Mouse (Mus musculus): Measurements from ENCODE around the gene Nup54. TPM values are rescaled to one million over a fixed set of nuclear protein-coding genes. Genes with fewer than 3 reads are reported as not detected.

The Nup54 gene
- polyA plus RNA-seq, 1 experiment from 2014 or later, result 72.5 TPM

DNA sequence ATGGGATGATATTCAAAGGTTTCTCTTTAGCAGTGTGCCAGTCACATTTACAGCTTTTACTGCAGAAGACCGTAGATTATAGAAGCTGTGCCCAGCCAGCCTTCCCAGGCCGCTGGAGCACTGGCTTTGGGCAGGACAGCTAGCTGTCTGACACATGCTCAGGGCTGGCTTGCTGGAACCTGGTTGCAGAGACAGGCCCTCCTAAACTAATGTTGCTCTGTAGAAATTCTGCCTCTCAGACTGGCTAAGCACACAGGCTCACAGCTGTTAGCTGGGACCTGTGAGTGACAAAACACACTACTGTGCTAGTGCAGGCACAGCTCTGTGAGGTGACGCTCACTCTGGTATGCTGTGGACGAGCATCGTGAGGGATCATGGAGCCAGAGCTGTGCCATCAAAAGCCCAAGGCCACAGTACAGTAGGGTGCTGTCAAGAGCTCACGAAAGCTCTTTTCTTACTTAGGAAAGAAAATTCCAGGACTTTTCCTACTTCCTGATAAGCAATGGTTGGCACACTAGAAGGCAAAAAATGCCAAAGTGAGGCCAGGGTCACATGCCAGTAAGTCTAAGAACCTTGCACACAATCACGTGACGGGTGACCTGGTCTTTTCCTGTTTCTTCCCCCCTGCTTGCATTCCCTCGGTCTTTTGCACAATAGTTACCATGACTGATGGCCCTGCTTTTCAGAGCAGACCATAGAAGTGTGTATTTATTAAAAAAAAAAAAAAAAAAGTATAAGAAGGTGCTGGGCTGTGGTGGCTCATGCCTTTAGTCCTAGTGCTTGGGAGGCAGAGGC lies 25.5 kb downstream of the Nup54 start:
- ATAC-seq (replicated peaks; ENCODE audit: low FRiP score), result no peak
- H3K4me2 ChIP-seq, result no peak overlapping the region
- peaks cover 3% of the 10 kb centered on the region for H3K36me3 ChIP-seq (ENCODE audit: control insufficient read depth, insufficient read depth, low read length)
- no peaks in the 10 kb centered on the region for H3K4me1 ChIP-seq (replicated peaks; ENCODE audit: control insufficient read depth, insufficient read depth, low read length)
- H3K9ac ChIP-seq (ENCODE audit: low read depth, low read length), result no peak overlapping the region
- WGBS, result 75% methylated on average over 9 of the region's 9 CpGs
- H3K4me3 ChIP-seq (ENCODE audit: low read depth, low read length), result no peak overlapping the region
- no peaks in the 10 kb centered on the region for H3K9me3 ChIP-seq (ENCODE audit: control insufficient read depth, low read length)
- no peak for DNase-seq (ENCODE audit: low spot score)
- no peaks in the 10 kb centered on the region for H3K27me3 ChIP-seq (replicated peaks; ENCODE audit: control insufficient read depth, insufficient read depth, low read length)
- no peak overlapping the region for H3K27ac ChIP-seq (ENCODE audit: low read depth, low read length)

DNA sequence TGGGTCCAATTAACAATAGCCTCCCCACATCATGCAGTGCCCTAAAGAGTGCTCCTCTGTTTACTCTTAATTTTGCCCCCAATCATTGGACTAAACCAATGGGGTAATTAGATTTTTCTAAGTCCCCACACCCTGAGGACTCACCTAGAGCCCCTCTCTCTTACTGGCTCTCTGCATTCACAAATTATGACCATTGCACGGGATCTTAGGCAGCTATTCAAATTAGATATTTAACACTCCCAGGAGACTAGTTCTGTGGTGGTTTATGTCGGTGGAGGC lies 30.7 kb downstream of the Nup54 start:
- Histone ChIP-seq H3K27ac (ENCODE audit: low read depth, low read length) (no peak overlapping the region), H3K9me3 (ENCODE audit: control insufficient read depth, low read length) (no peaks in the 10 kb centered on the region), H3K36me3 (ENCODE audit: control insufficient read depth, insufficient read depth, low read length) (no peaks in the 10 kb centered on the region), H3K9ac (ENCODE audit: low read depth, low read length) (no peak overlapping the region), H3K4me1 (replicated peaks; ENCODE audit: control insufficient read depth, insufficient read depth, low read length) (no peaks in the 10 kb centered on the region), H3K4me2 (no peak overlapping the region), H3K4me3 (ENCODE audit: low read depth, low read length) (no peak overlapping the region), H3K27me3 (replicated peaks; ENCODE audit: control insufficient read depth, insufficient read depth, low read length) (no peaks in the 10 kb centered on the region)
- 60% methylated on average over 2 of the region's 2 CpGs for WGBS
- no peak for ATAC-seq (replicated peaks; ENCODE audit: low FRiP score)
- DNase-seq (ENCODE audit: low spot score), result no peak

DNA sequence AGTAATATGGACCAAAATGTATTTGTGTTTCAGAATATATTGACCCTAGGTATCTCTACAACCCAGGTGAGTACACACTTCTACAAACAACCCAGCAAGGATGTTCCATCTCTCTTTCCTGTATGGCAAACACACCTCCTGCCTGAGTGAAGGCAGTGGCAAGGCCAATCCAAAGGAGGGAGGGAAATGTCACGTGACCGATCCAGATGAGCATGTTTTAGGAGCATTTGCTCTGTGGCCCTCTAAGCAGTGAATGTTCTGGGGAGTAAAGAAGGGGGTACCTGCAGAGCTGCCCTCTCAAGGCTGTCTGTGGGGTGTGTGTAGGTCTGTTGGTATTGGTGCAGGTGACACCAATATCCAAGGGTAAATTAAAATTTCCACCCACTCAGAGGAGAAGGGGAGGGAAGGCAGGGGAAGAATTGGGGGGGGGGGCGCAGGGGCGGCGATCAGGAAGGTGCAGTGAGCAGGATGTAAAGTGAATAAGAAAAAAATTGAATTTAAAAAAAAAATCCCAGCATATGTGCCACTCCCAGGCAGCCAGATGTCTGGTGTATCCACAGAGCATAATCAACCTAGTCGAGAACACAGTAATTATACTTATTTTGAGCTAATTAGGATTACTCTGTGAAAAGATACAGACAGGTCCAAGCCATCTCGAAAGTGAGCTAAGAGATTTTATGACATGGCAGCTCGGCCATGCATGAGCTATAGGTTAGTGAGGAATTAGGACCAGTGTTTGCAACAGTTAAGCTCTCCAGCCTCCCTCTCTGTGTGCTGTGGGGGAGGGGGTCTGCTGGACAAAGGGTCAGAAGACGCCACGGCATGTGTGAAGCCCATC lies 31.2 kb downstream of the Nup54 start:
- Histone ChIP-seq H3K9me3 (ENCODE audit: control insufficient read depth, low read length) (no peaks in the 10 kb centered on the region), H3K27ac (ENCODE audit: low read depth, low read length) (no peak overlapping the region), H3K36me3 (ENCODE audit: control insufficient read depth, insufficient read depth, low read length) (no peaks in the 10 kb centered on the region), H3K9ac (ENCODE audit: low read depth, low read length) (no peak overlapping the region), H3K4me1 (replicated peaks; ENCODE audit: control insufficient read depth, insufficient read depth, low read length) (no peaks in the 10 kb centered on the region), H3K4me3 (ENCODE audit: low read depth, low read length) (no peak overlapping the region), H3K4me2 (no peak overlapping the region), H3K27me3 (replicated peaks; ENCODE audit: control insufficient read depth, insufficient read depth, low read length) (no peaks in the 10 kb centered on the region)
- DNase-seq (ENCODE audit: low spot score) (no peak), ATAC-seq (replicated peaks; ENCODE audit: low FRiP score) (no peak)
- 70% methylated on average over 10 of the region's 10 CpGs for WGBS

DNA sequence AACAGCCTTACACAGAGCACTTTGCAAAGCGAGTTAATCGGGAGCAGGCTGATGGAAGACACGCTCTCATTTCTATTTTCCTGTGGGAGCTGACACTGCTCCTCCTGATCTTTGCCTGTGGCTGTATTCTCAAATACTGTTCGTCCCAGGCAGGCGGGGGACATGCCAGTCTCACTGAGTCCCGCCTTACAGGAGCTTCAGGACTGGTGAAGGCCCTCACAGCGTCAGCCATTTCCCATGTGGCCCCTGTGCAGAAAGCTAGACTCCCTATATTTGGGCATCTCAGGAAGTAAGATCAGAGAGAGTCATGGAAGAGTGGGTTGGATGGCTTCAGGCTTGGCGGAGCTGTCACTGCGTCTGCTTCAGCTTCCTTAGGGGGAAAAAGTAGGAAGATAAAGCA lies 32.2 kb downstream of the Nup54 start:
- Histone ChIP-seq H3K9me3 (ENCODE audit: control insufficient read depth, low read length) (no peaks in the 10 kb centered on the region), H3K36me3 (ENCODE audit: control insufficient read depth, insufficient read depth, low read length) (no peaks in the 10 kb centered on the region), H3K9ac (ENCODE audit: low read depth, low read length) (no peak overlapping the region), H3K4me1 (replicated peaks; ENCODE audit: control insufficient read depth, insufficient read depth, low read length) (peaks cover 3% of the 10 kb centered on the region; the same call in 1 of the 2 replicates), H3K4me2 (no peak overlapping the region), H3K27ac (ENCODE audit: low read depth, low read length) (no peak overlapping the region), H3K4me3 (ENCODE audit: low read depth, low read length) (no peak overlapping the region), H3K27me3 (replicated peaks; ENCODE audit: control insufficient read depth, insufficient read depth, low read length) (no peaks in the 10 kb centered on the region)
- whole genome bisulfite sequencing, result 63% methylated on average over 9 of the region's 9 CpGs
- ATAC-seq (replicated peaks; ENCODE audit: low FRiP score) (no peak), DNase-seq (ENCODE audit: low spot score) (no peak)

DNA sequence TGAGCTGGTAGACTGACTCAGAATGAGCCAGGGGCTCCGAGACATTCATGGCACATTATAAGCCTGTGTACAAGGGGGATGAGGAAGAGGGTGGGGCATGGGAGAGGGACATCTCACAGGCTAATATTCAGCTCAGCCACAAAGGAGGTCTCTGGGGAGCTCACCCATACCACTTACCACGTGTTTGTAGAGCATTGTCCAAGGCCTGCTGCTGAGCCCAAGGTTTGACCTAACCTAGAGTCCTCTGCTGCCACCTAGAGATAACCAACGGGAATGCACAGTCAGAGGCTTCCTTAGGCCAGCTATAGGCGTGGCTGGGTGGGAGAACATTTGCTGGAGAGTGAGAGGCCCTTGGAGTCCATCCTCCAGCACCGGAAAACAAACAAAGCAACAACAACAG lies 36.9 kb downstream of the Nup54 start:
- H3K4me3 ChIP-seq (ENCODE audit: low read depth, low read length), result no peak overlapping the region
- DNase-seq (ENCODE audit: low spot score) (peak; percentile 76), ATAC-seq (replicated peaks; ENCODE audit: low FRiP score) (peak; percentile 71)
- H3K27ac ChIP-seq (ENCODE audit: low read depth, low read length), result no peak overlapping the region
- no peaks in the 10 kb centered on the region for H3K9me3 ChIP-seq (ENCODE audit: control insufficient read depth, low read length)
- 0 out of 2 replicates have a peak overlapping the region, but pooled peaks have one; percentile 17 for H3K9ac ChIP-seq (ENCODE audit: low read depth, low read length)
- WGBS, result 21% methylated on average over 5 of the region's 5 CpGs
- H3K36me3 ChIP-seq (ENCODE audit: control insufficient read depth, insufficient read depth, low read length), result no peaks in the 10 kb centered on the region
- H3K27me3 ChIP-seq (replicated peaks; ENCODE audit: control insufficient read depth, insufficient read depth, low read length), result peaks cover 10% of the 10 kb centered on the region
- H3K4me1 ChIP-seq (replicated peaks; ENCODE audit: control insufficient read depth, insufficient read depth, low read length), result peaks cover 27% of the 10 kb centered on the region
- no peak overlapping the region for H3K4me2 ChIP-seq

DNA sequence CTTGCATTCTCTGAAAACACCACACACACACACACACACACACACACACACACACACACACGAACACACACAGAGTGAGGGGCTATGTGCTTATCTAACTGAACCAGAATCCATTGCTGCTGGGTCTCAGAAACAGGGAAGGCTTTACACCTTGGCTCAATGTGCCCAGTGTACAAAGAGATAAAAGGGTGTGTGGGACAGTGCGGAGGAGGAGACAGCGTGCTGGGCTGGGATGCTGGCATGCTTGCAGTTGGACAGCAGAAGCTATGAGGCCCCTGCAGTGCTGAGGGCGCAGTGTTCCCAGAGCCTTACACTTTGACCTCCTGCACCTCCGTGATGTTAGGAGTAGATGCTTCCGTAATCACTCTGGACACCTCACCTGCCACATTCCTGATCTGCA lies 38.5 kb downstream of the Nup54 start:
- H3K4me3 ChIP-seq (ENCODE audit: low read depth, low read length), result no peak overlapping the region
- peak overlapping the region; percentile 44 for H3K4me2 ChIP-seq
- DNase-seq (ENCODE audit: low spot score) (no peak), ATAC-seq (replicated peaks; ENCODE audit: low FRiP score) (peak; percentile 93)
- H3K9me3 ChIP-seq (ENCODE audit: control insufficient read depth, low read length), result no peaks in the 10 kb centered on the region
- peak overlapping the region; percentile 74; the same call in 1 of the 2 replicates for H3K27ac ChIP-seq (ENCODE audit: low read depth, low read length)
- H3K4me1 ChIP-seq (replicated peaks; ENCODE audit: control insufficient read depth, insufficient read depth, low read length), result peaks cover 27% of the 10 kb centered on the region
- H3K27me3 ChIP-seq (replicated peaks; ENCODE audit: control insufficient read depth, insufficient read depth, low read length), result peaks cover 26% of the 10 kb centered on the region
- no peaks in the 10 kb centered on the region for H3K36me3 ChIP-seq (ENCODE audit: control insufficient read depth, insufficient read depth, low read length)
- 44% methylated on average over 6 of the region's 6 CpGs for WGBS
- no peak overlapping the region for H3K9ac ChIP-seq (ENCODE audit: low read depth, low read length)

DNA sequence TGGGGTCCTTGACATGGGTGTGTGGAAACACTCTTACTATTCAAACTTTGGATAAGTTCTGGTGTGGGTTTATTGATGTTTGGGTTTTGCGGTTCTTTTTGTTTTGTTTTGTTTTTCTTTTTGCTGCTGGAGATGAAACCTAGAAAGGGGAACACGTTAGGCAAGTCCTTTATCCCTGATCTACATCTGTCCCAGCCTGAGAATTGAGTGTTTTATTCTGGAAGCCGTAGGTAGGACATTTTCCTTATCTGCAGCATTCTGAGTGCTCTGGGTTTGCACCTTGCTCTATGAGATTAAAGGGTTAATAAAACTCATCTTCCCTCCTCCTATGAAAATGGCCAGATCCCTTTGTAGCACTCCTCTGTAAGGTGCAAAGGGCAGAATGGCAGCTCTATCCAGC lies 39.3 kb downstream of the Nup54 start:
- H3K9me3 ChIP-seq (ENCODE audit: control insufficient read depth, low read length), result no peaks in the 10 kb centered on the region
- H3K4me2 ChIP-seq, result peak overlapping the region; percentile 44
- ATAC-seq (replicated peaks; ENCODE audit: low FRiP score), result peak; percentile 8
- no peak overlapping the region for H3K4me3 ChIP-seq (ENCODE audit: low read depth, low read length)
- H3K4me1 ChIP-seq (replicated peaks; ENCODE audit: control insufficient read depth, insufficient read depth, low read length), result peaks cover 27% of the 10 kb centered on the region
- 65% methylated on average over 3 of the region's 3 CpGs for WGBS
- H3K36me3 ChIP-seq (ENCODE audit: control insufficient read depth, insufficient read depth, low read length), result no peaks in the 10 kb centered on the region
- H3K27me3 ChIP-seq (replicated peaks; ENCODE audit: control insufficient read depth, insufficient read depth, low read length), result peaks cover 32% of the 10 kb centered on the region
- no peak overlapping the region for H3K9ac ChIP-seq (ENCODE audit: low read depth, low read length)
- peak overlapping the region; percentile 74; the same call in 1 of the 2 replicates for H3K27ac ChIP-seq (ENCODE audit: low read depth, low read length)
- no peak for DNase-seq (ENCODE audit: low spot score)

DNA sequence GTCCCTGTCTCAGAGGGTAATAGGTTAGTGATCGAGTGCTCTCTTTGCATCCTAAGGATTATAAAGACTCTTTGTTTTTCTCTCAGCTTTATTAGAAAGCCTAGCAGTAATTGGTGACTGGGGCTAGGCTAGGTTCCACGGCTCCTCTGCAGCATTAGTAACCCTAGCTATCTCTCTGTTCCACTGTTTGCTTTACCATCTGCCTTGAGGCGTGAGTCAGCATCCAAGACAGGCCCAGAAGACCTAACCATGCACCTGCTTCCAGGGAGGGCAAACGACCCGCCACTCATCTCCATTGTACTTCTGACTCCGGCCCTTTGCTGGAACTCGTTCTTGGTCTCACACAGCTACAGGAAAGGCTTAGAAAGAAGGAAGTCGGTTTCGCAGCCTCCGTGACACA lies 41.2 kb downstream of the Nup54 start:
- peaks cover 27% of the 10 kb centered on the region for H3K4me1 ChIP-seq (replicated peaks; ENCODE audit: control insufficient read depth, insufficient read depth, low read length)
- no peak overlapping the region for H3K27ac ChIP-seq (ENCODE audit: low read depth, low read length)
- 49% methylated on average over 10 of the region's 10 CpGs for WGBS
- no peak overlapping the region for H3K4me3 ChIP-seq (ENCODE audit: low read depth, low read length)
- H3K27me3 ChIP-seq (replicated peaks; ENCODE audit: control insufficient read depth, insufficient read depth, low read length), result peaks cover 42% of the 10 kb centered on the region
- H3K36me3 ChIP-seq (ENCODE audit: control insufficient read depth, insufficient read depth, low read length), result no peaks in the 10 kb centered on the region
- no peaks in the 10 kb centered on the region for H3K9me3 ChIP-seq (ENCODE audit: control insufficient read depth, low read length)
- ATAC-seq (replicated peaks; ENCODE audit: low FRiP score) (peak; percentile 52), DNase-seq (ENCODE audit: low spot score) (no peak)
- H3K4me2 ChIP-seq, result peak overlapping the region; percentile 18
- no peak overlapping the region for H3K9ac ChIP-seq (ENCODE audit: low read depth, low read length)

Measured in liver, embryonic 11.5 days (tissue).